Mouse (Mus musculus) gastrocnemius, postnatal 36 days (tissue): ENCODE results near the gene Plcg1. TPM values are rescaled to one million over a fixed set of nuclear protein-coding genes. Genes with fewer than 3 reads are reported as not detected.

ENCODE experiments used
- DNase-seq, 2 experiments: peaks; one replicate each; pipeline ENCODE4 v3.0.0; 2022
- intact Hi-C: fragments of 180-260 bp; cut with DNase I; formaldehyde crosslinking; loops from one replicate; pipeline ENCODE4 v1.15.1; 2025
- total RNA-seq, 2 experiments: library from RNA; stranded (reverse); gene quantifications; 2 replicates each; pipeline ENCODE4 v1.2.3; 2021

Gene Plcg1
- total RNA-seq, 2 experiments from 2014 or later = 16.8 to 20.5 TPM

- peak in 1 of 2 experiments; percentile 1 for DNase-seq
- intact Hi-C loops = no loop called here
Observed at GRCm38 (mm10) chr2:160768097-160768695, 37.1 kb downstream of the Plcg1 start.

- intact Hi-C loops = no loop called here
- DNase-seq = no peak
Observed at GRCm38 (mm10) chr2:160768997-160769396, 37.9 kb downstream of the Plcg1 start.

DNA sequence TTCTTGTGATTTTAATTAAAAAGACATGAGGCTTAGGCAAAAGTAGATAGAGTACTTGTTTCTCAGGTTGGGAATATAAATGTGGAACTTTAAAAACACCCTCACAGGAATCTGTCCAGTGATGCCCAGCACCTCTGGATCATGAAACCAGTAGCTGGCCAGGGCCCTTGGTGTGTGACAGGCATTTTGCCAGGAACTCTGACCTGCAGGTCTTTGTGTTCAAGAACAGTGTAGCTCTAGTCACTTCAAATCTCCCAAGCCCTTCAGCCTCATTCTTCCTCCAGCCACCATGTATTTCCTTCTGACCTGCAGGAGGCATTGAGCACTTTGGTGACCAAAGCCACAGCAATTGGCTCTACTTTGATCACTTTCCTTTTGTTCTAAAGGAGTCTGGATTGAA lies 39.3 kb downstream of the Plcg1 start:
- peak in 1 of 2 experiments; percentile 4 for DNase-seq
- intact Hi-C loops = no loop called here

DNA sequence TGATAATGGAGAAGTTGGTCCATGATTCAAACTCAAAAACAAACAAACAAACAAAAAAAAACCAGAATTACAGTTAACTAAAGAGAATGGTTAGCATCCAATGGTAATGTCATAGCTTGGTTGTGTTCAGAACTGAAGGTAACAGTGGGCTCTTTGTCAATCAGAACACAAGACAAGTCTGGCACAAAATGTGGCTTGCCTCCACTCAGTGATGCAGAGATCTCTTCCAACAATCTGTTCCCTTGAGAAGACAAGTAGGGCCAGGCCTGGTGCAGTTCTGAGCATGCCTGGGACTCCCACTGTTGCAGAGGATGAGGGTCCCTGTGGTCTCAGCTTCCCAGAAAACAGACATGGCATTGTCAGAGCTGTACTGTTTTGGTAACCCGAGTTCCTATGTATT lies 39.8 kb downstream of the Plcg1 start:
- DNase-seq = no peak
- intact Hi-C loops = no loop called here

GRCm38 (mm10) chr2:160771325-160772276 lies 40.5 kb downstream of the Plcg1 start:
- intact Hi-C loops = no loop called here
- peak in 1 of 2 experiments; percentile 3 for DNase-seq

GRCm38 (mm10) chr2:160778034-160778433 lies 46.9 kb downstream of the Plcg1 start:
- DNase-seq = no peak
- intact Hi-C loops = no loop called here

DNA sequence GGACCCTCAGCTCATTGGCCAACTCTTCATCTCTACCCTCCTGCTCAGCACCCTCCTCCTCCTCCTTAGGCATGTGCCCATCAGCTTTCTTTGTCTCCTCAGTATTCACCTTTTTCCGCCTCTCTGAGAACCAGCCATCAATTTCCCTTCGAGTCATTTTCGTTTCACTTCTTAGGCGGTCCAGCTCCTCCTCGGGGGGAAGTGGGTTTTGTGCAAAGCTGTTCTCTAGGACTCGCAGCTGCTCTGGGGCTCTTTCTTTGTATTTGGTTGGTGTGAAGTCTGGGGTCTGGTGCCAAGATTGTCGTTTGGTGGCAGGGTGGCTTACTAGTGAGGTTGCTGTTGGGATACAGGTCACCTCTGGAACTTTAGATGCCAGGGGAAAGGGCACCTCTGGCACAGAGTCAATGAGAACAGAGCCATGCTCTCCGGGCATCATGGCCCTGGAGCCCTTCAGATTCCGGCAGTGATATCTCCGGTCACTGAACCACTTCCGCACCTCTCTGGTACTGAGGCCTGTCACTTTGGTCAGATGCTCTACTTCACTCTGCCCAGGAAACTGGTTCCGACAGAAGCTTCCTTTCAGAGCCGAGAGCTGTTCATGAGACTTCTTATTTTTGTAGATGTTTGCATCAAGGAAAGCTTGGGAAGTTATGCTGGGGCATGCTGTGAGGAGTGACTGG lies 49.2 kb downstream of the Plcg1 start:
- intact Hi-C loops = no loop called here
- DNase-seq = no peak

DNA sequence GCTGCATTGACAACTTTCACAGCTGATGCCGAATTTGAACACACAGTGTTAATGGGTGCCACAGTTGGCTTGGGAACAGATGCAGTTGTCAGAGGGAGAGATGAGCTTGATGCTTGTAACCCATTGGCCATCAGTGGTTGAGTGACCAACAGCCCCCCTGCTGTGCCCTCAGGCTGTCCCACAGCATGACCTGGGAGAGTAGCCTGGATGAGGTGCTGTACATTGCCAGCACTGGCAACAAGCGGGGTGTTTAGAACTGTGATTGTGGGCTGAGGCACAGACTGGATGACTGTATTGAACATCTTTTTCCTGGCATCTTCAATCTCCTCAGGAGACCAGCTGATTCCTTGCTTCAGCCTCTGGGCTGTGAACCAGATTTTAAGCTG lies 49.7 kb downstream of the Plcg1 start:
- DNase-seq = no peak
- intact Hi-C loops = no loop called here

- no peak for DNase-seq
- intact Hi-C loops = no loop called here
Observed at GRCm38 (mm10) chr2:160786333-160786732, 55.2 kb downstream of the Plcg1 start.

DNA sequence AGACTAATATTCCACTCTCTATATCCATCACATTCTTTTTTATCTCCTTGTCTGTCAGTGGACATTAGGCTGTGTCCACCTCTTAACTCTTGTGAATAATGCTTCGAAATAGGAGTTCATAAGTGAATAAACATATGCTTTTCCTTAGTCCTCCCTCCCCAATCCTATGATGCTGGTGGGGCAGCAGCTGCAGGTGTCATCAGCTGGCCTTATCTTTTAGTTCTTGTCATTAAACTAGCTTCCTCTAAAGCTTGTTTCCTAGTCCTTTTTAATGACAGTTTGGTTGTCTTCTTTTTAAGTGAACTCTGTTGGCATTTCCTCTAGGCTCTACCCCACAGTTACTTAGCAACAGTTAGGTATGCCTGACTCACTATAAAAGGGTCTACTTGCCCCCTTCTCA lies 57.9 kb downstream of the Plcg1 start:
- no peak for DNase-seq
- intact Hi-C loops = no loop called here

DNA sequence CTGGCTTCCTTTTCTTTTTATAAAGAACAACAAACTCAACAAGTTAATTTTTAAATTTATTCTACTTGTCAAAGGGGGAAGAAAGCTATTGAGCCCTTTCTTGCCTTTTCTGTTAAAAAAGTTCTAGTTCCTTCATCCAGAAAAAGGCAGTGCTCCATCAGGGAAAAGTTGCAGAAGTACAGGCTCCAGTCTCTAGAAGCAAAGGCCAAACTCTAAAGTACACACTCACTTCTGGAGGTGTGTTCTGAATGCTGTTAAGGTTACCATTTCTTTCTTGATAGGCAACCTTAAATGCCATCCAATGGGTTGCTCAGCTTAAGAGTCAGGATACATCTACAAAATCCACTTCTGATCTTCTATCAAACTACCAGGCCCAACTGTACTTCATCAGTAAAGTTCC lies 58.6 kb downstream of the Plcg1 start:
- intact Hi-C loops = no loop called here
- DNase-seq = no peak

DNA sequence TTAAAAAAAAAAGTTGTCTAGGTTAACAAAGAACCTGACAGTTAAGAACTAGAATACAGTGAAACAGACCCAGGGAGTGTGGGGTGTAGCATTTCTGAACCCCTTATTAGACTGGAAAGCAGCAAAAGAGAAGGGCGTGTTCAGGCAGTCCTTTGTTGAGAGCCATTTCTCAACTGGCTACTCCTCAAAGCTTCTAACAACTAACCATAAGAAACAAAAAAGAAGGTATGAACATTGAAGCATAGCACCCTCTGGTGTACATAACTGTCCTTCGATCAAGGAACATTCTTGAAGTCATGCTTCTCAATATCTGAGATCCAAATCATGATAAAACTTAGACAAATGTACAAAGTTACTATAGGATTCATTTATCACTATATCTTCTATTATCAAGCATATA lies 62.0 kb downstream of the Plcg1 start:
- intact Hi-C loops = no loop called here
- DNase-seq = no peak

GRCm38 (mm10) chr2:160796973-160797372 lies 65.9 kb downstream of the Plcg1 start:
- DNase-seq = peak; percentile 41 to 73
- intact Hi-C loops = no loop called here

- intact Hi-C loops = no loop called here
- DNase-seq = no peak
Observed at GRCm38 (mm10) chr2:160798206-160798605, 67.1 kb downstream of the Plcg1 start.

GRCm38 (mm10) chr2:160800967-160801366 lies 69.9 kb downstream of the Plcg1 start:
- DNase-seq = no peak
- intact Hi-C loops = no loop called here

DNA sequence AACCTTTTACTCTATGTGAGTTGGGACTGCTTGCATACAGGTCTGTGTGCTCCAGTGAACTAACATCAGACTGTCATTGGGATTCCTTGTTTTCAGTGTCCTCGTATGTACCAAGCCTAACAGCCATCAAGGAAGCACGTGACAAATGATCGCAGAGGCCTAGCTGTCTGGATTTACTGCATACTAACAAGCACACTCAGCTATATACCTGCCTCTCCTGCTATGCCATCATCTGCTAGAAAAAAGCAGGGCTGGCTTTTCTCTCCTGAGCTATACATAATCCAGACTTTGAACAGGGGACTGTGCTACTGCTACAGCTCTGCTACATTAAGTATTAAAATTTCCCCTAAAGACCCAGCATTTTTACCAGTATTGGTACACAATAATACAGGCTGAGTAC lies 71.2 kb downstream of the Plcg1 start:
- intact Hi-C loops = no loop called here
- no peak for DNase-seq

DNA sequence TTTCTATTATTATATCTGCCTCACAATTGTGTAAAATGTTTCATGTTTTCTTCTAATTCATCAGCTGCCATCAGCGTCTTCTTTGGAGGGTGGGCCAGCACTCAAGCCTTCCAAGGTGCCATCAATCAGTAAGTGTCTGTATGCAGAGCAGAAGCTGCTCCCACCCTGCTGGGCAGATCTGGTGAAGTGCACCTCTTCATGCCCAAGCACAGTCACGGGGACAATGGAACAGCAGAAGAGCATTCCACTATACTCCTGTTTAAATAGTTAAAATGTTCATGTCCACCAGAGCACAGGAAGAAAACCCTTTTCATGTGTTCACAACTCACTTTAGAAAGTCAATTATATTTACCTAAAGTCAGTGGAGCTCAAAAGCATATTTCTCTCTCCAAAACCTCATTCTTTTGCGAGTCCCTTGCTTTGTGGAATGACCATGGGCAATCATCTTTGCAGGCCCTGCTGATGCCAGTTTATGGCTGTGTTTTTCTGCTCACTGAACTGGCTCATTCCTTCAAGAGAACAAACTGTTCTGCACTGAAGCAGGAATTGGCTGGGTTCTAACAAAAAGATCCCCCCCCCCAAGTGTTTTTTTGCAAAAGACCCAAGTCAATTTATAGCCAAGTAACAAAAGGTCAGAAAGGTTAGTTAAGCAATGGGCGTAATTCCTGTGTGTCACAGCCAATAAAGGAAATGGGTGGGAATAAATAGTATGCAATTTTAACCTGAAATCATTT lies 73.9 kb downstream of the Plcg1 start:
- intact Hi-C loops = loop anchor here (5.0 kb wide), 1 partner anchor 47 kb away; no protein-coding TSS in a partner anchor
- peak in 1 of 2 experiments; percentile 40 for DNase-seq

DNA sequence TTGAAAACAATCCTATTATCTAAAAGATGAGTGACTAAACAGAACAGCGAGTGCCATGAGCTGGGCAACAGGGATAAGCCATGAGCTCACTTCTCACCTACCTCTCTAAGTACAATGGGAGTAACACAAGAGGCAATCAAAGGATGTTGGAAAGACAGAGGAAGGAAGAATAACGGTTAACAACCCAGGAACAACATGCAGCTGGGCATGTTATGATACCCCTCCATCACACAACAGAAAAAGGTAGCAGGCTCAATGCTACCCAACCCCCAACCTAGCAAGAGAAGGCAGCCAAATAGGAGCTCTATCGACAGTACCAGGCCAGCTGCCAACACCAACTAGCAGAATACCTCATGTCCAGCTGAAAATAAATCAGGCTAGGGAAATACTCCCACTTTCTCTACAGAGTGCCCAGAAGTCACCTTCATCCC lies 75.0 kb downstream of the Plcg1 start:
- intact Hi-C loops = loop anchor here (2.0 to 5.0 kb wide), 2 partner anchors 46 to 65 kb away; no protein-coding TSS in a partner anchor
- peak in 1 of 2 experiments; percentile 41 for DNase-seq

DNA sequence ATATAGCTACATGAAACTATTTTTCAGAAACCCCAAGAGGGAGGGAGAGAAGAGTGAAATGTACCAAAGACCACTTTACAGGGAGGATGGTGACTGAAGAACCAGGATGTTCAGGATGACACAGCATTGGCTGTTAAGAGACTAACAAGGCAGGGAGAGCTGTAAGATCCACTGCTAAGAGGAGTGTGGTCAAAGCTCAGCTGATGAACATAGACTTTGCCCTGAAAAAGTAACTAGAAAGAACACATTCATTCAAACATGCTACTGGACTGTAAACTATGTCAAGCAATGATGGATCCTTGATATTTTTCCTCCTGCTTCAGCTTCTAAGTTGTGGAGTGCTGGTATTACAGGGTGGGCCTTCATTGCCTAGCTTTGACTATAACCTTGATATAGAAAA lies 79.3 kb downstream of the Plcg1 start:
- intact Hi-C loops = no loop called here
- DNase-seq = no peak

DNA sequence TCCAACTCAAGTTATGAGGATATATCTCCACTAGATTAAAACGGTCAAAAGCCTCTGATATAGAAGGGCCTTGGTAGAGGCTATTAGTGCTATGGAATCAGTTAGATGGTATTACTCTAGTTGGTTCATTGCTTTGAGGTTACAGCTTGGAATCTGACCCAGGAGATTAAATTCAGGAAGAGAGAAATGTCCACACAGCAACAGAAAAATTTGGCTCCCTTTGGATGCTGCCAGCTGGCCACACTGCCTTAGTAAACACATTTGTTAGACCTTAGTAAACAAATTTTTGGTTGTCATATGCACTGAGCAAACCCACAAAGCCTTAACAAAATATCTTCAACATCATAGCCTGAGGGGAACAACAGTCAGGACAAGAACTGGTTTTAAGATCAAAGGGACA lies 79.7 kb downstream of the Plcg1 start:
- intact Hi-C loops = no loop called here

More for the DNA sequence above, 79.7 kb downstream of the Plcg1 start:
- DNase-seq = no peak
